Mouse (Mus musculus) heart, postnatal 0 days (tissue): Measurements from ENCODE around the gene Arhgef17.

ENCODE experiments used
- CTCF ChIP-seq: IDR thresholded peaks from 2 replicates; pipeline ENCODE4 v1.5.1; 2016; ENCODE audit warnings: antibody characterized with exemption, control low read depth, low read depth
- EP300 ChIP-seq: IDR thresholded peaks from 2 replicates; pipeline ENCODE4 v1.6.1; 2016; ENCODE audit warnings: antibody characterized with exemption, low read depth

- TF ChIP-seq CTCF (no peak), EP300 (no peak)
Measured at GRCm38 (mm10) chr7:100839632-100840402, 92.1 kb downstream of the Arhgef17 start.
